Mouse (Mus musculus) MEL (cell line): ENCODE results near the gene Krtap7-1. TPM values are rescaled to one million over a fixed set of nuclear protein-coding genes. Genes with fewer than 3 reads are reported as not detected.

Experiments
- DNase-seq: peaks from one replicate; pipeline ENCODE4 v3.0.0; 2011; ENCODE audit warnings: low read depth, low spot score
- H3K27ac ChIP-seq: 2 replicates; pipeline ENCODE4 v1.5.1; 2012; ENCODE audit warnings: low read depth, mild to moderate bottlenecking, control low read depth, low read length, moderate library complexity; ENCODE audit not compliant: control insufficient read depth
- H3K27me3 ChIP-seq, 2 experiments: fragments of 150-350 bp in 1 of 2; sonication (generic) in 1 of 2; 2 replicates each; pipeline ENCODE4 v1.6.1; 2012; ENCODE audit warnings: low read length in 2 of 2, mild to moderate bottlenecking in 2 of 2, improper control_type of control experiment in 1 of 2, moderate library complexity in 1 of 2; ENCODE audit not compliant: insufficient read depth in 2 of 2, control insufficient read depth in 1 of 2
- H3K36me3 ChIP-seq, 2 experiments: 2 replicates each; pipeline ENCODE4 v1.6.1; 2012 to 2014; ENCODE audit warnings: low read length in 2 of 2, improper control_type of control experiment in 1 of 2, inconsistent platforms in 1 of 2, mild to moderate bottlenecking in 1 of 2; ENCODE audit not compliant: insufficient read depth in 2 of 2, control insufficient read depth in 1 of 2
- H3K4me1 ChIP-seq, 2 experiments: fragments of 150-350 bp in 1 of 2; sonication (generic) in 1 of 2; 2 replicates each; pipeline ENCODE4 v1.6.1; 2012; ENCODE audit warnings: low read length in 2 of 2, improper control_type of control experiment in 1 of 2, mild to moderate bottlenecking in 1 of 2; ENCODE audit not compliant: insufficient read depth in 2 of 2, control insufficient read depth in 1 of 2
- H3K4me3 ChIP-seq, 2 experiments: fragments of 150-350 bp in 1 of 2; sonication (generic) in 1 of 2; 2 replicates each; pipeline ENCODE4 v1.5.1; 2012; ENCODE audit warnings: low read depth in 2 of 2, low read length in 2 of 2, mild to moderate bottlenecking in 2 of 2, moderate library complexity in 2 of 2, control low read depth in 1 of 2, improper control_type of control experiment in 1 of 2; ENCODE audit not compliant: control insufficient read depth in 1 of 2, insufficient read depth in 1 of 2
- H3K79me2 ChIP-seq: 2 replicates; pipeline ENCODE4 v1.6.1; 2012; ENCODE audit warnings: mild to moderate bottlenecking, low read length, moderate library complexity; ENCODE audit not compliant: control insufficient read depth, poor library complexity, insufficient read depth
- H3K9ac ChIP-seq: 2 replicates; pipeline ENCODE4 v1.6.1; 2012; ENCODE audit warnings: low read depth, mild to moderate bottlenecking, control low read depth, low read length, moderate library complexity; ENCODE audit not compliant: control insufficient read depth, poor library complexity, severe bottlenecking
- H3K9me3 ChIP-seq: fragments of 150-350 bp; sonication (generic); replicated peaks from 2 replicates; pipeline ENCODE4 v1.6.1; 2012; ENCODE audit warnings: mild to moderate bottlenecking, low read length, improper control_type of control experiment, moderate library complexity; ENCODE audit not compliant: insufficient read depth
- CHD1 ChIP-seq: IDR thresholded peaks from 2 replicates; pipeline ENCODE4 v1.6.1; 2012; ENCODE audit warnings: low read depth, mild to moderate bottlenecking, inconsistent platforms, low read length, improper control_type of control experiment
- CHD2 ChIP-seq: IDR thresholded peaks from 2 replicates; pipeline ENCODE4 v1.6.1; 2011; ENCODE audit warnings: low read length, improper control_type of control experiment
- CTCF ChIP-seq, 3 experiments: IDR thresholded peaks in 2 of 3; conservative IDR thresholded peaks in 1 of 3; 2 replicates each; pipeline ENCODE4 v1.5.1; 2011 to 2012; ENCODE audit warnings: low read length in 3 of 3, low read depth in 2 of 3, mild to moderate bottlenecking in 2 of 3, improper control_type of control experiment in 1 of 3, inconsistent platforms in 1 of 3, mixed read lengths in 1 of 3, moderate library complexity in 1 of 3; ENCODE audit not compliant: control insufficient read depth in 1 of 3, insufficient read depth in 1 of 3, poor library complexity in 1 of 3, severe bottlenecking in 1 of 3
- E2F4 ChIP-seq: IDR thresholded peaks from 2 replicates; pipeline ENCODE4 v1.6.1; 2011; ENCODE audit warnings: low read depth, low read length, improper control_type of control experiment, borderline replicate concordance
- GABPA ChIP-seq: IDR thresholded peaks from 2 replicates; pipeline ENCODE4 v1.6.1; 2012; ENCODE audit warnings: low read depth, mild to moderate bottlenecking, inconsistent platforms, low read length, improper control_type of control experiment, moderate library complexity
- GATA1 ChIP-seq: IDR thresholded peaks from 2 replicates; pipeline ENCODE4 v1.6.1; 2011; ENCODE audit warnings: low read depth, low read length, improper control_type of control experiment
- MAFK ChIP-seq: IDR thresholded peaks from 2 replicates; pipeline ENCODE4 v1.6.1; 2011; ENCODE audit warnings: low read depth, mild to moderate bottlenecking, low read length, improper control_type of control experiment, borderline replicate concordance
- MEF2A ChIP-seq: IDR thresholded peaks from 2 replicates; pipeline ENCODE4 v1.6.1; 2014; ENCODE audit warnings: low read depth, mild to moderate bottlenecking, inconsistent platforms, low read length, improper control_type of control experiment; ENCODE audit not compliant: poor library complexity, insufficient replicate concordance, severe bottlenecking; ENCODE audit errors: extremely low read depth
- MXI1 ChIP-seq: IDR thresholded peaks from 2 replicates; pipeline ENCODE4 v1.6.1; 2011; ENCODE audit warnings: mild to moderate bottlenecking, low read depth, low read length, improper control_type of control experiment
- NELFE ChIP-seq: IDR thresholded peaks from 2 replicates; pipeline ENCODE4 v1.6.1; 2011; ENCODE audit warnings: low read depth, low read length, improper control_type of control experiment
- NRF1 ChIP-seq: IDR thresholded peaks from 2 replicates; pipeline ENCODE4 v1.6.1; 2014; ENCODE audit warnings: low read depth, mild to moderate bottlenecking, inconsistent platforms, low read length, improper control_type of control experiment, moderate library complexity; ENCODE audit not compliant: poor library complexity, insufficient read depth, severe bottlenecking
- POLR2AphosphoS2 ChIP-seq: IDR thresholded peaks from 2 replicates; pipeline ENCODE4 v1.6.1; 2011; ENCODE audit warnings: low read length, improper control_type of control experiment
- POLR2AphosphoS5 ChIP-seq: IDR thresholded peaks from 2 replicates; pipeline ENCODE4 v1.6.1; 2012; ENCODE audit warnings: low read depth, borderline replicate concordance, mild to moderate bottlenecking, inconsistent platforms, low read length, moderate library complexity, mixed read lengths
- SIN3A ChIP-seq: IDR thresholded peaks from 2 replicates; pipeline ENCODE4 v1.6.1; 2012; ENCODE audit warnings: low read length, improper control_type of control experiment, inconsistent platforms
- SMC3 ChIP-seq: IDR thresholded peaks from 2 replicates; pipeline ENCODE4 v1.6.1; 2011; ENCODE audit warnings: low read depth, low read length, improper control_type of control experiment
- TBP ChIP-seq: IDR thresholded peaks from 2 replicates; pipeline ENCODE4 v1.8.0; 2011; ENCODE audit warnings: low read depth, low read length, improper control_type of control experiment
- TCF12 ChIP-seq: IDR thresholded peaks from 2 replicates; pipeline ENCODE4 v1.6.1; 2014; ENCODE audit warnings: low read depth, mild to moderate bottlenecking, inconsistent platforms, low read length, improper control_type of control experiment, moderate library complexity
- USF1 ChIP-seq: IDR thresholded peaks from 2 replicates; pipeline ENCODE4 v1.6.1; 2014; ENCODE audit warnings: low read depth, mild to moderate bottlenecking, inconsistent platforms, low read length, improper control_type of control experiment, moderate library complexity
- USF2 ChIP-seq, 2 experiments: IDR thresholded peaks; 2 replicates each; pipeline ENCODE4 v1.6.1; 2011 to 2012; ENCODE audit warnings: improper control_type of control experiment in 2 of 2, low read length in 2 of 2, borderline replicate concordance in 1 of 2, inconsistent platforms in 1 of 2, low read depth in 1 of 2, mild to moderate bottlenecking in 1 of 2; ENCODE audit not compliant: insufficient read depth in 1 of 2
- ZKSCAN1 ChIP-seq: IDR thresholded peaks from 2 replicates; pipeline ENCODE4 v1.6.1; 2012; ENCODE audit warnings: low read depth, mild to moderate bottlenecking, inconsistent platforms, low read length, improper control_type of control experiment, moderate library complexity
- ZMIZ1 ChIP-seq: IDR thresholded peaks from 2 replicates; pipeline ENCODE4 v1.6.1; 2012; ENCODE audit warnings: low read depth, mild to moderate bottlenecking, inconsistent platforms, low read length, improper control_type of control experiment, moderate library complexity
- ZNF384 ChIP-seq: IDR thresholded peaks from 2 replicates; pipeline ENCODE4 v1.6.1; 2012; ENCODE audit warnings: low read depth, mild to moderate bottlenecking, inconsistent platforms, low read length, improper control_type of control experiment
- polyA plus RNA-seq, 2 experiments: library from polyadenylated mRNA; stranded (reverse) in 1 of 2; unstranded in 1 of 2; fragments of >175 nt in 1 of 2; fragments of >200 nt in 1 of 2; gene quantifications; 2 replicates each; pipeline versions ENCODE4 v1.2.1 to v1.2.4; 2012; ENCODE audit warnings: low replicate concordance in 2 of 2, low read depth in 1 of 2; ENCODE audit not compliant: insufficient read length in 2 of 2, insufficient read depth in 1 of 2, missing spikeins in 1 of 2
- total RNA-seq: library from RNA; depleted of rRNA; stranded (reverse); fragments of 300-350 nt; gene quantifications from 2 replicates; pipeline ENCODE4 v1.2.3, GENCODE M21; 2012

Gene Krtap7-1
- total and polyA plus RNA-seq, 3 experiments, result not detected

DNA sequence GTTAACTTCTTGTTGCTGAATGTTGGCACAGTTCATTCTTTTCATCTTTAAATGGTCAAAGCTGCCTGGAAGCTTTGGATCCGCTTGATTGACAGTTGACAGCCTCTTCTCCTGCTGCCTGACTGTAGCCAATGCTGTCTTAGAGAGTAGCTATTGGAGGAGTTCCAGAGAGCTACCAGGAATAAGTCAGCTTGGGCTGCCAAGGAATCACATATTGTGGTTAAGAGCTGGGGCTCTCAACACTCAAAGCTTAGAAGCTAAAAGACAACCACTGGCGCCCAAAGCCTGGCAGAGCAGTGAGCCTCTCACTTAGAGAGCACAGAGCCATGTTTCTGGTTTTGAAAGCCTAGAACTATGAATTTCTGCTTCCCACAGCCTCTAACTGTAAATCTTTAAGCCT, 12.4 kb upstream of the Krtap7-1 start:
- H3K4me3 ChIP-seq, result no peak overlapping the region
- H3K79me2 ChIP-seq, result no peaks in the 10 kb centered on the region
- TF ChIP-seq NELFE, result no peak
- TF ChIP-seq USF1, result no peak
- no peak for TF ChIP-seq TBP
- no peak for TF ChIP-seq CHD1
- no peak for TF ChIP-seq ZMIZ1
- TF ChIP-seq GABPA, result no peak
- TF ChIP-seq CTCF (IDR thresholded peaks at IDR 0.05 in 2 of 3, conservative IDR thresholded peaks at IDR 0.05 in 1 of 3; ENCODE audit: control insufficient read depth in 1 of 3, insufficient read depth in 1 of 3, low read depth in 2 of 3, low read length in 3 of 3, poor library complexity in 1 of 3, severe bottlenecking in 1 of 3), result no peak
- no peak for TF ChIP-seq MEF2A
- no peak for TF ChIP-seq GATA1
- TF ChIP-seq MAFK, result no peak
- no peak for TF ChIP-seq SIN3A
- no peak for TF ChIP-seq USF2 (IDR thresholded peaks at IDR 0.05; ENCODE audit: borderline replicate concordance in 1 of 2, insufficient read depth in 1 of 2, low read depth in 1 of 2, low read length in 2 of 2)
- TF ChIP-seq ZKSCAN1, result no peak
- TF ChIP-seq, all 39 proteins: peak for 0
- Histone ChIP-seq H3K27me3 (no peaks in the 10 kb centered on the region), H3K36me3 (no peaks in the 10 kb centered on the region), H3K9me3 (no peaks in the 10 kb centered on the region), H3K27ac (no peak overlapping the region), H3K9ac (no peak overlapping the region), H3K4me1 (no peaks in the 10 kb centered on the region)
- DNase-seq, result no peak

DNA sequence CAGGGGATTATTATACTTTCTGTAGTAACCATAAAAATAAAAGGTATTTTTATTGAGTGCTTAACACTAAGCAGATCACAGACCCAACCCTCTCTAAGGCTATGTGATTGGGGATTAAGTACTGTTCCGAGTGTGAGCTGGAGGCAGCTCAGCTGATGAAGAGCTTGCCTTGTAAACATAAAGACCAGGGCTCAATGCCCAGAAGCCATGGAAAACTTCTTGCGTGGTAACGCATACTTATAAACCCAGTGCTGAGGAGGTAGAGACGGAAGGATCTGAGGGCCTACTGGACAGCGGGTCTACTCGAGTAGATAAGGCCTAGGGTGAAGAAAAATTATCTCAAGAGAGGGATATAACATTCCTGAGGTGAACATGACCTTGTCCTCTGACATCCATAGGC, 12.0 kb upstream of the Krtap7-1 start:
- Histone ChIP-seq H3K36me3 (no peaks in the 10 kb centered on the region), H3K27me3 (no peaks in the 10 kb centered on the region), H3K79me2 (no peaks in the 10 kb centered on the region), H3K9me3 (no peaks in the 10 kb centered on the region), H3K27ac (no peak overlapping the region), H3K9ac (no peak overlapping the region), H3K4me3 (no peak overlapping the region), H3K4me1 (no peaks in the 10 kb centered on the region)
- DNase-seq, result no peak
- no peak for TF ChIP-seq POLR2AphosphoS5
- no peak for TF ChIP-seq ZMIZ1
- TF ChIP-seq GABPA, result no peak
- TF ChIP-seq NELFE, result no peak
- no peak for TF ChIP-seq SMC3
- TF ChIP-seq MXI1, result no peak
- no peak for TF ChIP-seq POLR2AphosphoS2
- TF ChIP-seq TCF12, result no peak
- no peak for TF ChIP-seq ZKSCAN1
- TF ChIP-seq NRF1, result no peak
- no peak for TF ChIP-seq CHD2
- TF ChIP-seq ZNF384, result no peak
- TF ChIP-seq E2F4, result no peak
